Mouse (Mus musculus): ENCODE data around the gene Msi2. TPM values are rescaled to one million over a fixed set of nuclear protein-coding genes. Genes with fewer than 3 reads are reported as not detected.

The Msi2 gene
- total RNA-seq, 1 experiment from 2014 or later: 189 TPM

DNA sequence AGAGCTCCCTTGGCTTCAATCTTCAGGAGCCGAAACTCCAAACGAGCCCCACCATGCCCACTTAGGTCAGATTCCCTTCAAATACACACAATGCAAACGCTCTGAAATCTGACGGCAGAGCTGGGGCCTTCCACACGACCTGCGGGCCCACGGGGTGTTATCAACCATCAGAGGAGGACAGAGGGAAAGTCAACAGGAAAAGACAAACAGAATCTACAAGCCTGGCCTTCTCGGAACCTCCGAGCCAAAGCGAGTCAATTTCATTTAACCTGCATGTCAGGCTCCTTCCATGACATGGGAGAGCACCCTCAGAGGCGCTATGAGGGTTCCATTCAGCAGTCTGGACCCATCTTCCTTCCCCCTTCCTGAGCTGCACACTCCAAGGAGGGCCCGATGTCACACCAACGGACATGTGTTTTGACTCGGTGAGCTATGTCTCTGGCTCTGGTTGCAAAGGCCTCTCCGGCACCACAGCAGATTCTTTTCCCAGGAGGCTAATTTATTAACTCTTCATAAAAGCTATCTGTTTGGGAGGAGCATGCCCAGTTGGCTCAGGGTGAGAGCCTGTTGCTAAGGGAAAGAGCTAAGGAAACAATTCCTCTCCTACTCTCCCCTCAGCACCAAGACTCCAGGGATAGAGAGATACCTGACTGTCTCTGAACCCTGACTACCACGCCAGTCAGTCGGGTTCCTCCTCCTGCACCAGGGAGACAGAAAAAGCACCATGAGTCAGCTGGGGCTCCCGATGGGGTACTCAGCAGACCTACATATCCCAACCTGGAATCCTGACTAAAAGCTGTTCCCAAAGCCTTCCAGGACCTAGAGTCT, 42.6 kb downstream of the Msi2 start:
- DNase-seq: no peak

DNA sequence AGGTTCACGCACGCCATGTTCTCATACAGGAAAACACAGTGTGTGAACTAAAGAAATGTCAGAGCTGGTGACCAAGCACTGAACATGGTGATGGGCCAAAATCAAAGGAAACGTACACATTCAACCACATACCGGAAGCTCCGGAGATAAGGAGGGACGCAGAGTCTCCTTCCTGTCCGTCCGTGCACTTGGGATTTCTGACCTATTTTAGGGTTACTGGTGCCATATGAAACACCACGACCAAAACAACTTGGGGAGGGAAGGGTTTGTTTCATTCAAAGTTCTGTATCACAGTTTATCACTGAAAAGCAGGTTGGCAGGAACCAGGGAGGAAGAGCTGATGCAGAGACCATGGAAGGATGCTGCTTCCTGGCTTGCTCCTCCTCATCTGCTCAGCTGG, 44.2 kb downstream of the Msi2 start:
- no peak for DNase-seq

DNA sequence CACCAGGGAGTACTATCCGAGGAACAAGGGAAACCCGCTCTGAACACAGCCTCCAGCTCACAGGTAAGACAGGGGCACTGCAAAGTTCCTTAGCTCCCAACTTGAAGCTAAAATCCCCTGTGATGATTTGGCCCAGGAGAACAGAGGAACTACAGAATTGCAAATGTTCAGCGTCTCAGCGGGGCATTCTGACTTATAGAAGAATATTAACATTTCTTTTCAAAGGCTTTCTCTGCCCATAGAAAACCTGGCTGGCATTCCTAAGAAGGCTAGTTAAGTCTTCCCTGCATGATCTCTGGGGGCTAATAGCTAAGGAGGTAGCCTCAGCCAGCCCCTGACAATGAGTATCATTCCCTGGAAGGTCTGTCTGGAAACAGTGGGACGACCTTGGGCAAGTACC, 47.4 kb downstream of the Msi2 start:
- DNase-seq: no peak

DNA sequence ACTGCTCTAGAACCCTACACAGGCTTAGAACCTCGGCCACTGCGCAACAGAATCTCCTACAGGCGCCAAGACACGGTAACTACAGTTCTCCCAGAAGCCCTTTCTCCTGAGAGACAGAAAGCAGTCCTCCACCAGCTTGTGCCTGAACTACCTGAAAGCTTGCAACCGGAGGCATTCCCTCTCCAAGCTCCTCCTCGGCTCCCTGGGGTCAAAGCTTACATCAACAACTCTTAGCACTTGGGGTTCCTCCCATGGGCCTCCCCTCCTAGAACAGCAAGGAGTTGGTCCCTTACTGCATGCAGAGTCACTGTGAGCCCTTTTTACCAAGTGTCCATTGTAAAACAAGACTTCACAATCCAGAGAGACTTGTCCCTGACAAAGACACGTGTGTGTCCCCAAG, 49.2 kb downstream of the Msi2 start:
- DNase-seq: no peak

DNA sequence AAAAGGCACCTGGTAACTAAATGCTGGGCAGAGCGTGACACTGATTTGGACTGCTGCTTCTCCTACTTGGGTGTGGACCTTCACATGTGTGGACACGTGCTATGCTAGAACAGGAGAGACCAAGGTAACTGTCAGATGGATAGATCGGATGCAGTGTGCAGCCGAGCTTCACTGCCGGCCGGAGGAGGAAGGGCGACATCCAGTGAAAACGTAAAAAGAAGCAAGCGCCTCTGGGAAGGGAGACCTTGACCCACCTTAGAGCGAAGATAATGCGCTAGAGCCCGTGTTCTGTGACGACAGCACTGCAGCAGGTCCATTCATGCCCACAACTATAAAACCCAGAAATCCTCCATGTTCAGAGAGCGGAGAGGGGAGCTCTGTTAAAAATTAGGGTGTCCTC, 50.0 kb downstream of the Msi2 start:
- no peak for DNase-seq

DNA sequence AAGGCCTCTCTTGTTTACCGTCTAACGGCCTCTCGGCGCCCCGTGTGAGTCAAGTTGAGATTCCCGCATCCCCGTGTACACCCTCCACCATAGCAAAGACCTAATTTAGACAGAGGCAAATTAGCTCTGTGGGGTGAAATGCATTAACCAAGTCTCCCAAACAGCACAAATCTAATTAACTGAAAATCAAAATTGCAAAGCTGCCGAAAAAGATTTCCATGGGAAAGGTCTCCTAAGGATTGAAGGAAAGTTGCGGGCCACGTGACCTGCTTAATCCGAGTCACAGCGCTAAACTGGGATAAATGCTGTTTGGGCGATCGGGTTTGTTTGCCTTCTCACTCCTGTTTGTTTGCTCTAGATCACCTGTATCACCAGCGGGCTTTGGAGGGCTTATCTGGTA, 52.5 kb downstream of the Msi2 start:
- DNase-seq: no peak

DNA sequence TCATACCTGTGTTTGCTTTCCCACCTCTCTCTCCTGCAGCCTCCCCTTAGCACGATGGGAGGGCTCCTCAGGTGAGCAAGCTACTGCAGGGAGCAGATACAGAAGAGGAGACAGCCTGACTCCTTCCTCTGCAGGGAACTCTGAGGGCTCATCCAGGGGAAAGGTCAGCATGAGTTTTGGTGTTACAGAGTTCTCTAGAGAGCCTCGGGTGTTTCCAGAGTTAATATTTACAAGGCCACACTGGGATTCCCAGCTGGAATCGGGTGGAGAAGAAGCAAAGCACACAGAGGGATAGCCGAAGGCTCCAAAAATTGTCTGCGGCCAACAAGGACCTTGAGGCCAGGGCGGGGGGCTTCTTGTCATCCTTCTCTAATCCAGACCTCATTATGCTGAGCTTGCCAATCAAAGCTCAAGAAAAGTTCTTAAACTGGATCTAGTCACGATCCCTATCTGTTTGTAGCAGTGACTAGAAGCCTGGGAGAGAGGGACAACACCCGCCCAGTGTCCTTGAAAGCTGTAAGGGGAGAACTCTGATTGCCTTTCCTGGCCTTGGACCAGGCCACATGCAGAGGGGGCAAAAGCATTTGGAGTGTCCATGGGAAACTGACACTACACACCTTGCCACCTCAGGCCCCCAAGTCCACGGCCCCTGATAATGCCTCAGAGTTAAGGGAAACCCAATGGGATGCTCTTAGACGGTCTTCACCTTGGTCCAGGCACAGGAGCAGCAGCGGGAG, 56.7 kb downstream of the Msi2 start:
- DNase-seq: peak; percentile 54

DNA sequence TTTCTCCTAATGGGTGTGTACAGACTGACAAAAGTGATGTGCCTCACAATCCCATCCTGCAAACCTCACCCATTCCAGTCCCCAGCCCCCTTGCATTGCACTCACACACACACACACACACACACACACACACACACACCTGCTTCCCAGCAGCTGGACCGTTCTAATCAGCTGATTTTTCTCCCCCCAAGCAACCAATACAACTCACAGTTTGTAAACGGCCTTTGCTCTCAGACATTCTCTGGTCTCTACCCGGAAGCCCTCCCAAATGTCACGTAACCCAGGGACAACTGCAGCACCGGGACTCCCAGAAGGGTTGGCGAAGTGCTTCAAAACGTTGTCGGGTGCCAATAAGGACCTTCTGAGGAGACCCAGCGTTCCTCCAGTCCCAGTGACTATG, 57.9 kb downstream of the Msi2 start:
- DNase-seq: no peak

DNA sequence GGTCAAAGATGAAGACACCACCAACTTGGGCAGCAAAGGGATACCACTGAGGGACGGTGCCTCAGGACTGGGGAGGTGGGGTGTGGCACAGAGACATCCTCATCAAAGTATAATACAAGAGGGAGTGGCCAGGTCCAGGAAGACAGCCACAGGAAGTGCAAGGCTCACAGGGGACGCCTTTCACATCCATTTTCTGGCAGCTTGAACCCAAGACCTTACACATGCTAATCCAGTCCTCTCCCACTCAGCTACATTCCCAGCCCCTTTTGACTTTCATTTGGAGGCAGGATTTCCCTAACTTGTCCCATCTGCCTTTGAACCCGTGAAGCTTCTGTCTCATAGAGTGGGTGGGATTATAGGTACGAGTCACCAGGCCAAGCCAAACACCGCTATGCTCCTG, 59.4 kb downstream of the Msi2 start:
- DNase-seq: no peak

DNA sequence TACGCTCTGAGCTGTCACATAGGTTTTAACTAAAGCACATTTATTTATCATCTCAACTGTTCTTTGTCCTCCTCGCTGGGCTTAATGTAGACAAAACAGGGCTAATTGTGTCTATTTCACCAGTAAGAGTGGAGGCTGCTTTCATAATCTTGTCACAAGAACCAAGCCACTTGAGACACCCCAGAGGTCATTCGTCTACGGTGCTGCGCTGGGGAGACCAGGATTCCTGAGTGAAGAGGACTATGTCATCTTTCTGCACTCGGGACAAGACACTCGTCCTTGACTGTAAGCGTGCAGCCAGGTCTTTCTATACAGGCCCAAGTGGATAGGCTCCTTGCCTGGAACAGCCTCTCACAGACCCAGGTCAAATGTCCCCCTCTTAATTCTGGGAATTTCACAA, 62.5 kb downstream of the Msi2 start:
- DNase-seq: no peak

DNA sequence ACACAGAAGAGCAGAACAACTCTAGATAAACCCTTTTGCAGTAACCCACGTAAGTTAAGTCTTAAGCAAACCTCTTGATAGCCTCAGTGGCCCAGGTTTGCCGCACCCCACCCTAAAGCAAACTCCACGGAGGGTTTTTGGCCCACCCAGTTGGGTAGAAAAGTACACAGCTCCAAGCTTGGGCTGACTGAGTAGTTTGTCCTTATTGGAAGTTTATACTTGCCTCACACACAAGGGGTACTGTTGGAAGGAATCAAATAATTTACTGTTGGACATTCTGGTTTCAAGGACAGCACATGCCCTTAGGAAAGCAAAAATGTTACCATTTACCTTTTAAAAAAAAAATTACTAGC, 63.1 kb downstream of the Msi2 start:
- DNase-seq: no peak

DNA sequence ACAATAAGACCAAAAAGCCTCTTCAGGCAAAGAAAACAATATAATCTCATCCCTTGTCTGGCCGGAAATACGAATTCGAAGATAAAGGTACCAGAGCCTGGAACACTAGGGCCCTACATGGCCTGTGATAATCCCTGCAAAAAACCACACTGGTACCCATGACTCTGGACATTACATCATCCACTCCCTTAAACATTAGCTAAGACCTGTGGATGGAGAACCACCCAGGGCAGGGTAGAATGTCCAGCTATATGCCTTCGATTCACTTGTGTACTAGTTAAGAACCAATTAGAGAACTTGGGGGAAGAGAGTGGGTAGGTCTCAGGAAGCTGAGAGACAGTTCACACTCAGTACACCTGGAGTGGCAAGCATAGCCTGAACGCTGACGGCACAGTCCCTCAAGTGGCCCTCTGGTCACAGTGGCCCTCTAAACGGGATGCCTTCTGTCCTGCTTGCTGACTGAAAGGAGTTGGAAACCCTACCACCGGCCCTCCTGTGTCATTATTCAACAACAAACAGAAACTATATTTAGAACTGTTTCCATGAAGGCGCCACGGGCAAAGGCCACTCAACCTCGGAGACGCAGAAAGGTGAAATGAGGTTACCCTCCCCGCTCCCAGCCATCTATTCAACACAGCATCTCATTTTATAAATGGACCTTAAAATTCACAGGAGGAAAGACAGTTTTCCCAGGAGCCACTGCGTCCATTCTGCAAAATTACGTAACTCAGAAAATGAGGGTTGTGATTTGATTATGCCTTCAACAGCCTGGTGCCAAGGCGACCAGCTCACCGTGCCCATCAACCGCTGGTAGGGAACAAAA, 63.7 kb downstream of the Msi2 start:
- no peak for DNase-seq

DNA sequence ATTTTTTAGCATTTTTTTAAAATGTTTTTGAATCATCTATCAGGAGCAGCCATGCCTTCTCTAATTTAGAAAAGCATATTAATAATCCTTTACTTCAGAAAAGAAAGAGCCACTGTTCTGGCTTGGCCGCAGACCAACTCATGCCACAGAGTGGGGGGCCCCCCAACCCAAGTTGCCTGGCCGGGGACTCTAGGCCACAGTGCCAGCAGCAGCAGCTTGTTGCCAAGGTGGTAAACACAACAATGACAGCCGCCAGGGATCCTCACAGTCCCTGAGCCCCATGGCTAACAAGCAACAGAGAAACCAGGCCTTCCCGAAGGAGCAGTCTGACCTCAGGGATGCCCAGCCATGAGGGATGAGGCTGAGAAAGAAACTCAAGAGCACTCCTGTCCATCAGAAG, 68.0 kb downstream of the Msi2 start:
- DNase-seq: no peak

DNA sequence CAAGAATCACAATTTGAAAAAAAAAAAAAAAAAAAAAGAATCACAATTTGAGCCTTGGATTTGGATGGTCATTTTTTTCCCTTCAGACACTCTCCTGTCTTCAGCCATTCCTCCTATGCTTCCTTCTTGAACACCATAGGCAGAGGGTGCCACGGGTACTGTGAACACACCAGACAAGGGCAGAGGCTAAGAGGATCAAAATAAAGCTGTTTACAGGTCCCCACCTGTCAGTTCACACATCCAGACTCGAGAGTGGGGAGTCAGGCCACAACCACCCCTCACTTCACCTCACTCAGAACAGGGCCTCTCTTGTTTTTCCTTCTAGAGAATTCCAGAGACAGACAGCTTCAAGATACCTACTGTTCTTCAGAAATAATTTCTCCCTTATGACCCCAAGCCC, 69.3 kb downstream of the Msi2 start:
- DNase-seq: no peak

DNA sequence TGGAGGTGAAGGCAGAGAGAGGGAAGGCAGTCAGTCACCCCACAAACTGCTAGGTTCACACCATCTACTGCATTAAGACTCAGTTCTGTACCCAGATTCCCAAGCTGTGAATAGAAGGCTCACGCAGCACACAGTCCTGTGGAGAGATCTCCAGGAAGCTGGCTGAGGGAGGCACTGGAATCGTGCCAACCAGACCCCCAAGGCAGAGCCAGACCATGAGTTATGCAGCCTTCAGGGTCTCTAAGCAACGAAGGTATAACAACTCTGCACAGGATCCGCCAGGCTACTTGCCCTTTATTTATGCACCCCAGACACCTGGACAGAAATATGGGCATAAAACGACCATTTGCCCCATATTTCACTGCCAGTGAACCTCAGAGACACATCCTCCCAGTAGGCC, 69.9 kb downstream of the Msi2 start:
- DNase-seq: no peak

DNA sequence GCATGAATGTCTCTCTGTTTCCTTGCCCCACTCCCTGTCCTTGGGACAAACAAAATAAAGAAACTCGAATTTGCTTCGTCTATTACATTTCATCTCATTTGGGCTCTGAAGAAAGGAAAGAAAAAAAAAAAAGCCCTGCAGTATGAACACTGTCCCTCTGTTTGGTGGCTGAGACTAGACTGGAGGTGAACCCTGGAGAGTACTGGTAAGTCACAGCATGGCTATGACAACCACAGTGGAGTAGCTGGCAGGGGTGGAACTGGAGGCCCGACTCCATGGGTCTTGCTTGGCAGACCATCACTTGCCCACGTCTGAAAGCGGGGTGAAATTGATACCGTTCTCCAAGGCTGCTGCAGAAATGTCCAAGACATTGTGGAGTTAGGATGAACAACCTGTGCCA, 71.8 kb downstream of the Msi2 start:
- no peak for DNase-seq

DNA sequence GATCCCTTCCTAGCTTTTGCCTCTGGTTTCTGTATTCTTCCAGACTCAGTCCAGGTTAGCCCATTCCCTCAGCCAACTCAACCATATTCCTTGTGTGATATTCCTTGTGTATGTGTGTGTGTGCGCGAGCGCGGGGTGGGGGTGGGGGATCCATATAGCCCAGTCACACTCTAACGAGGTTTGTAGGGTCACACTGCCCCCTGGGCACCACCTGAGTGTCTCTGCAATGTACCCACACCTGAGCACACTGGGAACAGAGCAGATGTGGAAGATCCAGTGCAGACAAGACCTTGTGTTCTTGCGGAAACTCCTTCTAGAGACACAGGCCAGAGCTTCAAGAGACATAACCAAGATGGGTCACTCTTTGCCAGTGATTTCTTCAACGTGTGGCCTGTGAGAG, 72.5 kb downstream of the Msi2 start:
- DNase-seq: no peak

DNA sequence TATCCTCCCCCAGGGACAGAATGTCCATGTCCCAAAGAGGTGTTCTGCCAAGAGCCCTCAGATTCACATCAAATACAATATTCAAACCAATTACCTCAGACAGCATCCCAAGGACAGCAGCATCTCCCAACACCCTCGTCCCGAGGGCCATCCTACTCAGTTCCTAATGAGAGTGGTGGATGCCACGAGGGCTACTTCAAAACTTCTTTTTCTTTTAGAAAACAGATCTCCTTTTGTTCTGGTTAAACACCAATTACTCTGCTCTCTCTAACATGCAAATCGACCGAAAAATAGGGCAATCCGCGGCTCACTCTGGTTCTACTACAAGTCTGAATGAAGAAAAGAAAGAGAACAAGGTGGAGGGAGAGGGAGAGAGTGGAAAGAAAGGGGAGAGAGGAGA, 73.6 kb downstream of the Msi2 start:
- no peak for DNase-seq

DNA sequence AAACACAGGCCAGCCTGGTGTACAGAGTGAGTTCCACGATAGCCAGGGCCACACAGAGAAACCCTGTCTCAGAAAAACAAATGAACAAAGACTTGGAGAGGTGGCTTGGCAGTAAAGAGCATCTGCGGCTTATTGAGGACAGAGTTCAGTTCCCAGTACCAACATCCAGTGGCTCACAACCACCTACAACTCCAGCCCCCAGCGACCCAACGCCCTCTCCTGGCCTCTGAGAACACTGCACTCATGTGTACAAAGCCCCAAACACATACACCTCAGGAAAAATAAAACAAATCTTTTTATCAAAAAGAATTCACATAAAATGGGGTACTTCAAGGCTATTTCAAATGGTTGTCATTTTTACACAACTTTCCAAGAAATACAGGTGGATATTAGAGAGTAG, 78.5 kb downstream of the Msi2 start:
- DNase-seq: no peak

DNA sequence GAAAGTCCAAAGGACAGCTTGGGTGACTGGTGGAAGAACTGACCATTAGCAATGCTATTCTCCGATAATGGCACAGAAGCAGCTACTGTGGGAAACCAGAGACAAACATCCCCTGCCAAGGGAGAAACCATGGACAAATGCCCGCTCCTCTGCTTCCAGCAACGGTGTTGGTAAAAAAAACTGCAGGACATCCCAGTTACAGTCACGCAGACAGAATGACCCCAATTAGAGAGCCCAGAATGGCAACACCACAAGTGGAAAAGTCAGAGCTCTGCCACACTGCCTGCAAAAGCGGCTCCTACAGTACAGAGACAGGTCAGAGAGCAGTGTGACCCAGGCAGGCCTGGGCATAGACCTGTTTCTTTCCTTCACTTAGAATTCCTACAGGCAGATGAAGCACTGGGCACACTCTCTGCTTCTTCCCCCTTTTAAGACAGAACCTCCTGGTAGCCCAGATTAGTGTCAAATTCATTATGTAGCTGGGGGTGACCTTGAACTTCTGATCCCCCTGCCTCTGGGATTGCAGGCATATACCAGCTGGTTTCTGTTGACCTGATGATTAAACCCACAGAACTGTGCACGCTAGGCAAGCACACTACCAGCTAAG, 79.3 kb downstream of the Msi2 start:
- DNase-seq: no peak

DNA sequence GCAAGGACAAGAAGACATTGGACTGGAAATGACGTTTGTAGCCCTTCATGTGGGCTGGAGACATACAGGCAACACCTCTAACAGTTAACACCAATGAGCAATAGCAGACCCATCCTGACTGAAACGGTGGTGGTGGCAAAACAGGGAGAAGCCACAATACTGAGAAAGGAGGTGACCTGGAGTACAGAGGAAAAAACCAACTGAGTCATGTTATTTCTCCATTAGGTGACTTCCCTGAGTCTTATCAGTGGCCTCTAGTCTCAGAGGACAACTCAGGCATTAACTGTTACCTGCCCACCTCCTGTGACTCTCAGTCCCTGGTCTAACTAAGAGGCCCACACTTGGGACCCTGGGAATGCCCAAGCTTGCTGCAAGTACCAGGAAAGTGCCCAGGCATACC, 80.1 kb downstream of the Msi2 start:
- DNase-seq: no peak

DNA sequence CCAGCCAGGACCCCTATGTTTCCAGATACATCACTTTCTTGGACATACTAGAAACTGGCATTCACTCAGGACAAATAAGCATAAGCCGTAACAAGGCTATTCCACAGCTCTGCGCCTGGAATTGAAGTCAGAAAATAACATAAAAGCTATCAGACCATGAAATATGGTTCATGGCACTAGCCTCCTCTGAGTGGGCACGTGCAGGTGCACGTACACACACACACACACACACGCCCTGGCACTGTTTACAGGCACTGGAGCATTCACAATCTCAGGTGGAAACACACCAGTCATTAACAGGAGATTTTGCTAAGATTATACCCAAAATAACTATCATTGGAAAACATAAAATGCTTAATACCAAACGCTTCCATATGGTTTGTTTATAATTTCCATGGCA, 81.4 kb downstream of the Msi2 start:
- no peak for DNase-seq

DNA sequence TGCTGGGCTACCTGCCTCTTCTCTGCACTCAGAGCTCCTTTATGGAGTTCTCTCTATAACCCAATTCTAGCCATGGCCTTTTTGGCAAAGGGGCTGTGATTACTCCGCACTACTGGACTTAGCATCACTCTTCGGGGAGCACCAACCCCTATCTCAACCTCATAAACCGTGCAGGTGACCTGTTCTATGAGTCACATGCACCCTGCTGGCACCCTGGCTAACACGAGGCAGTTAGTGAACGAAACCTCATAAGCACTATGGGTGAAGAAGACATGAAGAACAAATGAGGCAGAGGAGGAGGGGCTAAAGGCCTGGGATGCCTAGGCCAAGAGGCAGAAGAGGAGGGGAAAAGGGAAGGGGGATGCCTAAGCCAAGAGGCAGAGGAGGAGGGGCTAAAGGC, 82.0 kb downstream of the Msi2 start:
- no peak for DNase-seq
